Mouse (Mus musculus): ENCODE data around the gene Afp.

DNA sequence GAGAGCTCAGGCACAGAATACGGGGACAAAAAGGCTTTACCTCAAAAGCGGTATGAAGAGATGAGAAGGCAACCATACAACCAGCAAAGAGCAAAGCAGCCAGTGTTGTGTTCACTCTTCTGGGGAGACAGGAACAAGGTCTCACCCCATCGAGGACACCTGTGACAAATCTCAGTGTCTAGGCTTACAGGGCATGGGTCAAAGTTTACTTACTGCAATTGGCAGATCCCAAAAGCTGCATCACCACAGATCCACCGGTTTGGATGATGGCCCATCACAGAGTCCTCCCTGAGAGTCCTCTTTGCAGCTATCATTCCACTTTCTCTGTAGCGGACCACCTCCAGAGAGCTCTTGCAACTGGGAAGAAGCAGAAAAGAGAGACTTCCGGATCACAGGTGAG, 25.0 kb downstream of the Afp start:
- TF ChIP-seq CTCF (IDR thresholded peaks at IDR 0.05; ENCODE audit: low read depth, low read length) (no peak), POLR2A (IDR thresholded peaks at IDR 0.05; ENCODE audit: borderline replicate concordance, low read depth, low read length) (no peak)

Measured in bone marrow macrophage, adult 2 months (primary cell).